Mouse (Mus musculus) E14TG2a.4 (cell line): ENCODE results near the gene Preb.

Source experiments
- CTCF ChIP-seq: conservative IDR thresholded peaks from 2 replicates; pipeline ENCODE4 v1.5.1; 2014; ENCODE audit warnings: low read length
- POU5F1 ChIP-seq: IDR thresholded peaks from 2 replicates; pipeline ENCODE4 v1.6.1; 2014; ENCODE audit warnings: low read length, borderline replicate concordance

GRCm38 (mm10) chr5:30950451-30950850, 9.7 kb downstream of the Preb start:
- no peak for TF ChIP-seq CTCF
- TF ChIP-seq POU5F1: no peak
